Mouse (Mus musculus): Measurements from ENCODE around the gene Eif4a3.
"Not testable (repeated sequence)": the region's sequence is repeated elsewhere in the genome, so short reads cannot be mapped to it uniquely, and the experiment has no call there.

Eif4a3 gene

DNA sequence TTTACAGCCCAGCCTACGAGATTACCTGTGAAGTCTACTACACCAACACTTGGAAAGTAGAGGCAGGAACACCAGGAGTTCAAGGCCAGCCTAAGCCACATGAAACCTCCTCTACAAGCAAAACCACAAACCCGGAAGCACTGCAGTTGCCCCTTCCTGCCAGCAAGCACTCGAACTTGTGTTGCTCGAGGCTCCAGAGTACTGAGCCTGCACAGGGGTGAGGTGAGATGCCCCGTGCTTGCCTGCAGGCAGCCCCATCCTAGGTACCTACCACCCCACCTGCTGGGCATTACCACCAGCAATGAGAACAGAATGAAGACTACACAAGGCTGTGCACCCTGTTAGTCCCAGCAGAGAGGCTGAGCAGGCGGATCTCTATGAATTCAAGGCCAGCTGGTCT, 1.9 kb downstream of the Eif4a3 start:
- DNase-seq (ENCODE audit: low spot score): no peak

DNA sequence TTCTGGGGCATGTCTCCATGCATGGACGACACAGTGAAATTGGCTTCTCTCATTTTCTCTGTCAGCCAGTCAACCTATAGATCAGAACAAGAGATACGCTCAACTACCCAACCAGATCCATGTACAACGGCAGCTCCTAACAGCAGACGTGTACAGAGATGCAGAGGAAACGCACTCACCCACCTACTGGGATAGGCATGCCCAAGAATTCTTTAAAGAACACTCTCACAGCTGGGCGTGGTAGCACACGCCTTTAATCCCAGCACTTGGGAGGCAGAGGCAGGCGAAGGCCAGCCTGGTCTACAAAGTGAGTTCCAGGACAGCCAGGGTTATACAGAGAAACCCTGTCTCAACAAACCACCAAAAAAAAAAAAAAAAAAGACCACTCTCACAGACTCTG, 7.0 kb downstream of the Eif4a3 start:
- not testable (repeated sequence) for DNase-seq (ENCODE audit: low spot score)

DNA sequence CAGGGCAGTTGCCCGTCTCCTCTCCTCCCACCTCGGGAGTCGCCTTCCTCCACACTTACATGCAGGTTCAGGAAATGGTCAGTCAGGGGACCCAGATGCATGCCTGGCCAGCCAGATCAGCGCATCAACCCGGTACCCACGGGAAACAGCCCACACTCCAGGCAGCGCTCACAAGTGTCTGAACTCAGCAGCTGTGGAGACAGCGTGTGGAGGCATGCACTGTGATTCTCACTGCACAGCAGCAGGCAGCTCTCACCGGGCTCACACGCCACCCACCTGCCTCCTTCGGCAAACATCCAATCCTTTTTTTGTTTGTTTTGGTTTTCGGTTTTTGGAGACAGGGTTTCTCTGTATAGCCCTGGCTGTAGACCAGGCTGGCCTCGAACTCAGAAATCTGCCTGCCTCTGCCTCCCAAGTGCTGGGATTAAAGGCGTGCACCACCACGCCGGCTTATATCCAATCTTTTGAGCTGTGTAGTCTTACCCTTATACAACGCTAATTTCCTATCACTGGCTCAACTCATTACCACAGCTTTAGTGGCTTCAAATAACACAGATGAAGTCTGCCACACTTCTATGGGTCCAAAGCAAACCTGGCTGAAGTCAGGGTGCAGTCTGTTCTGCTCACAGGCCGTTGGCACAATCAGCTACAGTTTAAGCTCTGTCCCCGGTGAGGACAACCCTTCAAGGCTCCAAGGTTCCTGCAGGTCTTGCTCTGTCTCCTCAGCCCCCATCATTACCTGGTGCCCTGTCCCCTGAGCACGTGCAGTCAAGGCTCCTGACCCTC, 12.5 kb downstream of the Eif4a3 start:
- no peak for DNase-seq (ENCODE audit: low spot score)

DNA sequence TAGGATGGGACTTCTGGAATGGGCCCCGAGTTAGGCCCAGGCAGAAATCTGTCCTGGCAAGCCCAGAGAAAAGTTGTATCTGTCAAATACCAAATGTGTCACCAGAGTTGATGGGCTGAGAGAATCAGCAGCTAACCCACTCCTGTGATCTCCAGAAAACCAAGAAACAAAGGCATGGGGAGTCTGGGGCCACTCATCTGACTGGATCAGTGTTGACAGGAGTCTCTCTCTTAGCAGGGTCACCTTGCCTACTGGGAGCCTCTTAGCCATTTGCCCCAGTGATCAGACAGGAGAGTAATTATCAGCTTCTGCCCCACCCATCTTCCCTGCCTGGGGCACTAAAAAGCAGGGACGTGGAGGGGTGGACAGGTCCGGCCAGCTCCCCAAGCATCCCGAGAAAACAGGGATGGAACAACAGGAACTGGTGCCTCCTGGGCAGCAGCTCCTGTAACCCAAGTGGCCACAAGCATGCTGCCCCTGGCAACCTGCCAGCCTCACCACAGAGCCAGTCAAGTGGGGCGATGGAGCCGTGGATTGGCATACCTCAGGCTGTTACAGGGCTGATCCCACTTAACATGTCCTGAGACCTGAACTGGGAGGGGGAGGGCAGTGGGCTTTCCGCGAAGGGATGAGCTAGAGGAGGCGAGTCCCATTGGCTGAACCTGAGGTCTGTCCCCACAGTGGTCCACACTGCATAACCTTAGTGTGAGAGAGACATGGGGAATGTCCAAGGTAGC, 13.9 kb downstream of the Eif4a3 start:
- DNase-seq (ENCODE audit: low spot score): no peak

DNA sequence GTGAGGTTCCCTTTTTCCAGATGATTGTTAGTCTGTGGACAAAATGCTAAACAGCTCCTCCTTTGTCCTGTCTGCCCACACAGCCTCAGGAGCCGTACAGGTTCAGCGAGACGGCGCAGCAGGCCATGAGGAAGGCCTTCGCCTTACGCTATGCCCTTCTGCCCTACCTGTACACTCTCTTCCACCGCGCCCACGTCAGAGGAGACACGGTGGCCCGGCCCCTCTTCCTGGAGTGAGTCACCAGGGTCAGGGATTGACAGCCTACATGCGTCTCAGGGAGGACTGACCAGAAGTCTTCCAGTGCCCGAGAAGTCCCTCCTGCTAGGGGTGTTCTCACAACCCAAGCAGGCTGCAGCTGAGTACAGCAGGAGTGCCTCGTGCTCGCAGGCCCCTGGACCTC, 18.9 kb downstream of the Eif4a3 start:
- DNase-seq (ENCODE audit: low spot score): no peak

DNA sequence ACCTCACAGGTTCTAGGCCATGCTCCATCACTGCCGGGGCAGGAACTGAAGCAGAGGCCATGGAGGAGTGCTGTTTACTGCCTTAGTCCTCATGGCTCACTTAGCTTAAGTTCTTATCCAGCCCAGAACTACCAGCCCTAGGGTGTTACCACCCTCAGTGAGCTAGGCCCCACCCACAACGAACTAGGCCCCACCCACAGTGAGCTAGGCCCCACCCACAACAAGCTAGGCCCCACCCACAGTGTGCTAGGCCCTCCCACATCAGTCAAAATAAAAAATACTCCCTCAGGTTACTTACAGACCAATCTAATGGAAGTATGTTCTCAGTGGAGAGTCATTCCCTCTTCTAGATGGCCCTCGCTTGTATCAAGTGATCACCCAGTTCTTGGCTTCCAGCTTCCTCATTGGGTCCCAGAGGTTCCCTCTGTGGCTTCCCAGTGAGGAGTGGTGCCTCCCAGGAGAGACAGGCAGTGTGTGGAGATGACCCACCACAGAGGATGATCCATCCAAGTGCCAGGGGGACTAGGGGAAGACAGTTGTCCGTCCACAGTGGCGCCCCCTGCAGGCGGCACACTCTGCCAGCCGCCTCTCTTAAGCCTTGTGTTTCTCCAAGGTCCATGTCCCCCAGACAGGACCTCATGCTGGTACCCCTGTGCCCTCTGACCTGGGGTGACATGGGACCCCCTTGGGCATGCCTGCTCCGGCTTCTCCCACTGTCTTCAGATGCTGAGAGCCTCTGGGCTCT, 26.5 kb downstream of the Eif4a3 start:
- DNase-seq (ENCODE audit: low spot score): peak; percentile 41

DNA sequence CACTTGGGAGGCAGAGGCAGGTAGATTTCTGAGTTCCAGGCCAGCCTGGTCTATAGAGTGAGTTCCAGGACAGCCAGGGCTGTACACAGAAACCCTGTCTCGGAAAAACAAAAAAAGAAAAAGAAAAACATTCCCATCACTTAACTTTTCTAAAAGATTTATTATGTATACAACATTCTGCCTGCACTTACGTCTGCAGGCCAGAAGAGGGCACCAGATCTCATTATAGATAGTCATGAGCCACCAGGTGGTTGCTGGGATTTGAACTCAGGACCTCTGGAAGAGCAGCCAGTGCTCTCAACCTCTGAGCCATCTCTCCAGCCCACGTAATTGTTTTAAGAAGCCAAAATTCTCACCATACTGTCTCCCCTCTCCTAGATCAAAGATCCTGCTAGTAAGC, 27.4 kb downstream of the Eif4a3 start:
- not testable (repeated sequence) for DNase-seq (ENCODE audit: low spot score)

DNA sequence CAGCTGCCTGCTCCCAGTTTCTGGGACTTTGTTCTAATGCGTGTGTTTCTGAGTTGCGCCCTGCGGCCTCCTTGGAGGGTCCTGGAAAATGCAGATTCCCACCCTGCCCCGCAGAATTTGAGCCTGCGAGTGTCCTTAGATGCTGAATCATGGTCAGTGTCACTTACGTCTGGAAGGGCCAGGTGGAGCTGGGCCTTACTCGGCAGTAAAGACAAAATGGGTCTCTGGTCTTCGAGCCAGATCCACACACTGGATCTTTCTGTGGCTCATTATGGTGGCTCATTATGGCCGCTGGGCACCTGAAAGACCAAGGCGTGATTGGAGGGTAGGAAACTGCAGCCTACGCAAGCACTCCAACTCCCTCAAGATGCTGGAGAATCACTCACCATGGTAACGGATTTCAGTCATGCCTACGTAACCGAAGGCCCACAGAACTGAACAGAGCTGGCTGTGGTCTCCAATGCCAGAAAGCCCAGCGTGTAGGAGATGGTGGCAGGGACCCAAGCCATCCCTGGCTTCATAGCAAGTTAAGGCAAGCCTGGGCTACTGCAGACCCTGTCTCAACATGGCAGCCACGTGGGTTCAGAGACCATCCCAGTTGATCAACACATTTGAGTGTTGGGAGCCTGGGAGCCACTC, 31.2 kb downstream of the Eif4a3 start:
- DNase-seq (ENCODE audit: low spot score): no peak

DNA sequence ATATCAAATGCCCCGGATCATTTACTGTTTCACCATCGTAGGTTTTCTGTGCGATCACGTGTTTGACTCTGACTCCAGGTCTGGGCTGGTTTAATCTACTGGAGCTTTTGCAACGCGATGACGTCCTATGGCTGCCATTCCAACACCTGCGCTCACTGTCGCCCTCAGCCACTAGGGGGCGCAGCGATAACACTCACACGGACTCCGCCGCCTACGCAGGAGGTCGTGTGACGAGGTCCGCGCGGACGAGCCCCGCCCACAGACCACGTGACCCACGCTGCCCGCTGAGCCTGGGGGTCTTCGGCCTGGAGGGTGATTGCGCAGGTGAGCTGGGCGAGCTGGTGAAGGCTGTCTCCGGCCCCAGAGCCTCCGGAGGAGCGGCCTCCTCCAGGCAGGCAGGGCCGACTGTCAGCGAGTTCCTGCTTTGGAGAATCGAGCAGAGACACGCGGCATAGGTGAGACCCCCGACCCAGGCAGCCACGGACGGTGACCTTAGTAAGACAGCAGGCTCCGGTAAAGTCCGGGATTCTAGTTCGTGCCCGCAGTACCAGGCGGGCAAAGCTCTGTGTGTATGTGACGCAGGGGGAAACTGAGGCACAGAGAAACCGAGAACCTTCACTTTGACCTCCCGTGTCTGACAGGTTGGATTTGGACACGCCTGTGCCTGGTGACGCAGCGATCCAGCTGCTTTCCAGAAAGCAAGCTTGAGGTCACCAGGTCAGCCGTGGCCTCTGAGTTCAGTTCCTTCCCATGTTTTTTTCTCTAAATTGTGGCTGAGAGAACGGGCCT, 31.9 kb downstream of the Eif4a3 start, which contains the start of gene Gaa:
Gene Gaa (plus strand): TSS at position 120 of the 789 bp plus-strand sequence.
- peak; percentile 98 for DNase-seq (ENCODE audit: low spot score)

DNA sequence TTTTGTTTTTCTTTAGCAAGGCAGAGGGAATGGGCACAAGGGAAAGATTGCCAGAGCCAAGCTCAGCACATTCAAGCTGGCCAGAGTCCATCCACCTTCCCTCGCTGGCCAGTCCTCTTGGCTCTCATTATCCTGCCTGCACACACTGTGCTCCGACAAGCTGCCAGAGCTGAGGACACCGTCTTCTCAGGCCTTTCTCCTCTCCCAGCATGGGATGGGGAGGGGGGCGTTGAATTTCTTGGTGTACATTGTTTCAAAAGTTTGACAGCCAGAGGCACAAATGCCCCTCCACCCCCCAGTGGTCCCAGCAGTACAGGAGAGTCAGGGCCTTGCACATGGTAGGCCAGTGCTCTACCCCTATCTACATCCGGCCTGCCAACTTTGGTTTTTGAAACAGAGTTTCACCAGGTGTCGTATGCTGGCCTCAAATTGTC, 32.6 kb downstream of the Eif4a3 start:
- no peak for DNase-seq (ENCODE audit: low spot score)

DNA sequence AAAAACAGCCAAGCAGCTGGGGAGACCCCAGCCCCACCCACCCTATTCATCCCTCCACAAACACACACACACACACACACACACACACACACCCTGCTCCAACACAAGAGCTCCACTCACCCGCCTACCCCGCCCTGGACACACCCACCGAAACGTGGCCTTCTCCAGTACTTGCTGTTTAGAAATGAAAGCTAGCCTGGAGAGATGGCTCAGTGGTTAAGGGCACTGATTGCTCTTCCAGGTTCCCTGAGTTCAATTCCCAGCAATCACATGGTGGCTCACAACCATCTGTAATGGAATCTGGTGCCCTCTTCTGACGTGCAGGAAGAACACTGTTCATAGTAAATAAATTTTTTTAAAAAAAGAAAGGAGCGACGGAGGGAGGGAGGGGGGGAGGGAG, 34.1 kb downstream of the Eif4a3 start:
- no peak for DNase-seq (ENCODE audit: low spot score)

DNA sequence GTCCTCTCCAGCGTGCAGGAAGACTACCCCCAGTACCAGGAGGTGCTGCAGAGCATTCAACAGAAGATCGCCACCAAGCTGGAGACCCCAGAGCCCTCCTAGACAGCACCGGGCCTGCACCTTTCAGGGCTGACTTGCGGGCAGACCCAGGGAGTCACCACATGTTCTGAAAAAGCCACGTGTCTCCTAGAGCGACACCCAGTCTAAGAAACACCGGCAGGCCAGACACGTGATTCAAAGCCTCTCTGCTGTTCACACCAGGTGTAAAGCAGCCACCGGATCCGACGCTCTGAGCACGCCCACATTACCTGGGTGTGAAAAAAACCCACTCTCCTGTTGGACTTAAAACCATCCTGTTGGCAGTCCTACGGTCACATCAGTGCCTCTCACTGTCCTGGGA, 35.5 kb downstream of the Eif4a3 start:
- DNase-seq (ENCODE audit: low spot score): no peak

DNA sequence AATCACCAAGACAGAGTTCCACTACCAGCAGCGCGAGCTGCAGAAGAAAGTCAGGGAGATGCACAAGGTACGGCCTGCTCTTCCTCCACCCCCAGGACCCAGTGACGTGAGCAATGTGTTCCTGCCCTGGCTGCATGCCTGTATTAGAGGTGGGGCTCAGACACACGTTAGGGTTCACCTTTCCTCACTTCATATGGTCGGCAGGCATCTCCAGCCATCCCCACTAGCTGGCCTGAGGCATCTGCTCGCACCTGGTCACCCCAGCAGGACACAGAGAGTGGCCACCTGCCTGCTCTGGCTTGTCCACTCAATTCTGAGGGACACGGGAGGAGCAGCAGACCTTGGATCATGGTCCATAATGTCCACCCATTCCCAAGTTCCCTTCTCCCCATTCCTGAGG, 39.9 kb downstream of the Eif4a3 start:
- DNase-seq (ENCODE audit: low spot score): no peak

DNA sequence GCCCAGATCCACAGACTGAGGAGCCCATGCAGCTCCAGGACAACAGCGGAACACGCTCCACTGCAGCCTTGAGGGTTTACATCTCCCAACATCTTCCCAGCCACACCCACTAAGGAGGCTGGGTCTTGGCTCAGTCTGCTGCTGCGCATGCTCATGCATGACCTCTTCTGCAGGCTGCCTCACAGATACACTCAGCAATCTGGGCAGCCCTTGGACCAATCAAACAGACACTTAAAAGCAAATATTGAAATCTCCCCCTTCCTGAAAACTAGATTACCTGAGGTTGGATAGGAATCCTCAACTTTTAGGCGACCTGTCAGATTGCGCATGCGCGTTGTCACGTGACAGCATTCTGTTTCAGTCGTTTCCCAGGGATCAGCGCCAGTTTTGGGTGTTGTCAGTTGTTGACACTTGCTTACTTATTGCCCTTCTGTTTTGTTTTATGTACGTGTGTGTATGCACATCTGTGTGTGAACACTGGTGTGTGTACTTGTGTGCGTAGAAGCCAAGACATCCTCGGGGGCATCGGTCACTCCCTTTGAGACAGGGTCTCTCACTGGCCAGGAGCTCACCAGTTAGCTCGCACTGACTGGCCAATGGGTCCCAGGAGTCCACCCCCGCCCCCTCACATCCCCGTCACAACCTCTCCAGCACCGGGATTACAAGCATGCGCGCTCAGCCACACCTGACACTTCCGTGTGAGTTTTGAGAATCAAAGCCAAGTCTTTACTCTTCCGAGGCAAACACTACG, 41.1 kb downstream of the Eif4a3 start:
- DNase-seq (ENCODE audit: low spot score): peak; percentile 74

DNA sequence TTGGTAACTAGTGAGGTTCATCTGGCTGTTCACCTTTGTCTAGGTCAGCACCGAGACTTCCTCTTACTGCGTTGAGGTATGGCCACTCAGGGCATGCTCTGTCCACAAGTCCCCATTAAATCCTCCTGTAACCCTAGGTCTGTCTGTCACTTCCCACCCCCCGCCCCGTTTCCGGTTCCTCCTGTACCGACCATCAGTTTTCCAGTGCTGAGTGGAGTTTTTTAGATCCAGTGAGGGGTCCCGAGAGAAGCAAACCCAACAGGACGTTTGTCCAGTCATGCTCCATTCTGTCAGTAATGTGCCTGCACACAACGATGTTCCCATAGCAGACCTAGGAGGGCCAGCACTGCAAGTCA, 41.7 kb downstream of the Eif4a3 start:
- DNase-seq (ENCODE audit: low spot score): no peak

DNA sequence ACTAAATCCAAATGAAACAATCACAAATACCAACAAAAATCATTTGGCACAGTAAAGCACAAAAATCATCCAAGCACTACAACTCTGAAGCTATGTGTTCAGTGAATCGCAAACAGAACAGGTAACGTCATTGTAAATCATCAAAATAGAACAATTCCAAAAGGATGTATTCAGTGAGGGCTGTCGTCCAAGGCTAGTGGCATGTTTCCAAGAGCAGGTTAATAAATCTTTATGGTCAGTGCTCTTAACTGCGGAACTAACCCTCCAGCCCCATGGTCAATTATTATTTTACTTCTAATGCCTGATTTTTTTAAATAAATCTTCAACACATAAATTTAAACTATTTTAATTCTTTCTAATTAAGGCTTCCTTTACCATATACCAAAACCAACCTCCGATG, 43.3 kb downstream of the Eif4a3 start:
- DNase-seq (ENCODE audit: low spot score): not testable (repeated sequence)

DNA sequence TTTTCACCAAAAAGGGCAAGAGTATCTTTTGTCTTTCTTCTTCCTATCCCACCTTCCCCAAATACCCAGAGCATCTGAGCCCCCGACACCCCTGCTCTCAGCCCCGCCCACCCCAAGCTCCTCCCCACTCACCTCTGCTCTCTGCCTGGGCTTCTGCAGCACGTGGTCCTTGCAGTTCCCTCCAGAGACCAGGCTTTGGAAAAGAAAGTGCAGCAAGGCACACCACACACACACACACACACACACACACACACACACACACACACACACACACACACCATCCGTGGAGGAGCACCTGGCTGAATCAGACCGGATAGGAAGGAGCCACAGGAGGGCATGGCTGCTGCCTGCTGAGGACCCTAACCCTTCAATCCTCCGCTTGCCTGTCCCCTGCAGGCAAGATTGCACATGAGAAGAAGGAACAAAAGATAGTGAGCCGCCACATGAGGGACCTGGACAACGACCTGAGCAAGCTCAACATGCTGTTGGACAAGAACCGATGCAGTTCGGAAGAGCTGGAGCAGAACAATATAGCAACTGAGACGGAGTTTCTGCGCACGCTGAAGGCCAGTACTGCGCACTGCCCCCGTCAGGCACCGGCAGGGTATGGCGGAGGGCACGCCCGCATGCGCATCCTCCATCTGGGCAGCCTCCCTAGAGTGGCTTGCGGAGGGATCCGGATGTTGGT, 46.9 kb downstream of the Eif4a3 start:
- peak; percentile 68 for DNase-seq (ENCODE audit: low spot score)

DNA sequence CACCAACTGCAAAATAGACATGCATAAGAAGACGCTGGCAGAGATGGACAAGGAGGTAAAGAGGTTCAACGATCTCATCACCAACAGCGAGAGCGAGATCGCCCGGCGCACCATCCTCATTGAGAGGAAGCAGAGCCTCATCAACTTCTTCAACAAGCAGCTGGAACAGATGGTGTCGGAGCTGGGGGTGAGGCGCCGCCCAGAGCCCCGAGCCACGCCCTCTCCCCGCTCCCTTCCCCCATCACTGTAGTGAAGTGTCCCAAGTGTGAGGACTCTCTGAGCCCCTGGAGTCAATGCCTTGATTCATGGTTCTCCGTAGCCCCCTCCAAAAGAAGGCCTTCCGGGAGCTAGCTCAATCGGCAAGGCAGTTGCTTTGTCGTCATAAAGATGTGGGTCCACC, 48.9 kb downstream of the Eif4a3 start:
- DNase-seq (ENCODE audit: low spot score): no peak

DNA sequence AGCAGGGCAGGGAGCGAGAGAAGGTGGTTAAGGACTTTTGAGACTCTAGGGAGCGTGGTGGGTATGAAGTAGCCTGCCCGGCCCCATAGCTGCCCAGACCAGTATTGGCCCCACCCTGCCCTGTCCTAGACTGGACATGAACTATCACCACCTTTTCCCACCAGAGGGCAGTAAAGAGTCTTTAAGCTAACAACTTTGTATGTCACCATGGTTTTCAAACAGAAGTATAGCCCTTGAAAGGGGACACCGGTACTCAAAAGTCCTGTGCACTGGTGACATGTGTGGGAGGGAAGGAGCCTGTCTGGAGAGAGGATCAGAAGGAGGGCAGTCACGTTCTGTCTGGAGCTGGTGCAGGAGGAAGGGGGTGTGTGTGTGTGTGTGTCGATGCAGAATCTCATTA, 50.9 kb downstream of the Eif4a3 start:
- peak; percentile 91 for DNase-seq (ENCODE audit: low spot score)

DNA sequence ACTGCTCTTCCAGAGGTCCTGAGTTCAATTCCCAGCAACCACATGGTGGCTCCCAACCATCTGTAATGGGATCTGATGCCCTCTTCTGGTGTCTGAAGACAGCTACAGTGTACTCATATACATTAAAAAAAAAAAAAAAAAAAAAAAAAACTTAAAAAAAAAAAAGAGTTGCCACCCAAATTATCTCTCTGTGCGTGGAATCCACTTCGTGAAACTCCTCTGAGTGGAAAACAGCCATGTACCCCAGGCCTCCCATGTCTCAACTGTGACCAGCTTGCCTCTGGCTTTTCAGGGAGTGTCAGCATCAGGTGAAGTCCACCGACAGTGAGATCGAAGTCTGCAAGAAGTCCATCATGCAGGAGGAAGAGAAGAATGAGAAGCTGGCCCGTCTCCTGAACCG, 54.3 kb downstream of the Eif4a3 start:
- not testable (repeated sequence) for DNase-seq (ENCODE audit: low spot score)

Measured in retina, embryonic 14.5 days (tissue).